Mouse (Mus musculus) heart, adult 9 months (tissue): Measurements from ENCODE around the gene Tmem234.

ENCODE experiments used
- DNase-seq, 2 experiments: peaks; one replicate each; pipeline ENCODE4 v3.0.0; 2022; ENCODE audit warnings: low spot score in 2 of 2

Tmem234 gene

DNA sequence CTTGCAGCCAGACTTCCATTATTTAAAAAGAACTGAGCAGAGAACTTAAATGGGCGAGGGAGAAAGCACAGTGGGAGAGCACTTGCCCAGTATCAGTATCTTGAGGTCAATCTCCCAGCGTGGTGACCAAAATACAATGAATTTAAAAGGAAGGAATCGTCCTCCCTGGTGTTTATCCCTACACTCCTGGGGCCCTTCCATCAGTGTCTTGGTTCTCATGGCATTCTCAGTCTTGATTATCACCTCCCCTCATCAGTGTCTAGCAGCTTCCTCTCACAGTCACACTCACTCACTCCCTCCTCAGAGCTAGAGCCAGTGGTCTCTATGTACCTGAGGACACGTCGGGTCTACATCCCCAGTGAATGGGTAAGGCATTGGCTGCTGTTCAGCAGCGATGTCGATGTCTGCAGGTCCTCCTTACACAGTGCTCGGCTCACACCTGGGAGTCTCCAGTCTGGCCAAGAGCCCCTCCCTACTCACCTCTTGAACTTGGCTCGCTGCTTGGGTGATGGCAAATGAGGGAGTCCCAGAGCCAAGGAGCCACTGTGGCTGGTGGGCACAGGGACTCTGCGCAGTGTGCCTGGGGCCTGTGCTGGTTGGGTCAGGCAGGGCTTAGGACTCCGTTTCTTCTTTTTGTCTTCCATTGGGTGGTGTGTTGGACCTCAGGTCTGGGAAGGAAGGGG, 21.8 kb downstream of the Tmem234 start:
- no peak for DNase-seq

DNA sequence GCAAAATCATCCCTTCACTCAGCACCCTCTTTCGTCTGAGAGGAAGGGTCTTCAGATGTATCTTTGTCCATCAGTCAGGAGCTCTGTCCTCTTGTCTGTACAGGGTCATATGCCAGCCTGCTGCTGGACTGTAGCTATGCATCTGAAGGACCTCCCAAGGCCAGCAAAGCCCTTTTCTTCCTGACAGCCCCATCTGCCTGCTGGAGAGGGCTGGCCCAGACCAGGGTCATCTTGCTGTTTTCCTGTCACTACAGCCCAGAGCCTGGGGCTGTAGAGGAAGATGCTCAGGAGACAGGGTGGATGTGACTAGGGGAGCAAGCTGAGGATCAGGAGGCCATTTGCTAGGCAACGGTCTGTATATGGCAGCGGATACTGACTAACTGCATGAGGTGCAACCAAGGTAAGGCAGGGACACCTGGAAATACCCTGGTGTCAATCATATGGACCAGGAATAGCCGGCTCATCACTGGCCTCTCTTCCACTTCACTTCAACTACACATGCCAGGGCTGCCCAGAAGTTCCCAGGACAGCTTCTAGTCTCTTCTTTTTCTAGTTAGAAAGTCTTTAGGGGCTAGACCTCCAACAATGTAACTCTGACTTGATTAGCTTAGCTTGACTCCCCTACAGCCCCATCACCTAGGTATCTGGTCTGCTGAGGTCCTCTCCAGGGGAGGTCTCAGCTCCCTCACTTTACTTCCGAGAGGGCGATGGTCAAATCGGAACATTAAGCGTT, 22.5 kb downstream of the Tmem234 start:
- no peak for DNase-seq

DNA sequence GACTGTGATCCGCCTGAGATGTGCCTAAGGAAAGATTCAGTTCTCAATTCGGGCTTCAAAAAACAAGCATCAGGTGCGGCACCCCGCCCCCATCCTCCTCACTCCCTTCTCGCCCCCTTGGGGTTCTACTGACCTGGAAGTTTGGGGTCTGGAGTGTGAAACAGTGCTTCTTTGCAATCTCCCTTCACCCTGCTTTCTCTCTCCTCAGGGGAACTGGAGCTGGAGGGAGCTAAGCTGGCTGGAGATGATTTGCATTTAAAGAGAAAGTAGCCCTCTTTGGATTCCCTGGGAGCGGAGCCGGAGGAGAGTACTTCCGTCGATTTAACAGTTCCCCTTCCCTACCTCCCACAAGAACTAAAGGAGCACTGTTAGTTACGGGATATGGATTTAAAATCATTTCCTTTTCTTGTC, 23.2 kb downstream of the Tmem234 start, which contains the start of gene Ccdc28b:
Ccdc28b (minus strand) TSS at position 267 of the 411 bp plus-strand sequence.
- peak; percentile 69 to 80 for DNase-seq

DNA sequence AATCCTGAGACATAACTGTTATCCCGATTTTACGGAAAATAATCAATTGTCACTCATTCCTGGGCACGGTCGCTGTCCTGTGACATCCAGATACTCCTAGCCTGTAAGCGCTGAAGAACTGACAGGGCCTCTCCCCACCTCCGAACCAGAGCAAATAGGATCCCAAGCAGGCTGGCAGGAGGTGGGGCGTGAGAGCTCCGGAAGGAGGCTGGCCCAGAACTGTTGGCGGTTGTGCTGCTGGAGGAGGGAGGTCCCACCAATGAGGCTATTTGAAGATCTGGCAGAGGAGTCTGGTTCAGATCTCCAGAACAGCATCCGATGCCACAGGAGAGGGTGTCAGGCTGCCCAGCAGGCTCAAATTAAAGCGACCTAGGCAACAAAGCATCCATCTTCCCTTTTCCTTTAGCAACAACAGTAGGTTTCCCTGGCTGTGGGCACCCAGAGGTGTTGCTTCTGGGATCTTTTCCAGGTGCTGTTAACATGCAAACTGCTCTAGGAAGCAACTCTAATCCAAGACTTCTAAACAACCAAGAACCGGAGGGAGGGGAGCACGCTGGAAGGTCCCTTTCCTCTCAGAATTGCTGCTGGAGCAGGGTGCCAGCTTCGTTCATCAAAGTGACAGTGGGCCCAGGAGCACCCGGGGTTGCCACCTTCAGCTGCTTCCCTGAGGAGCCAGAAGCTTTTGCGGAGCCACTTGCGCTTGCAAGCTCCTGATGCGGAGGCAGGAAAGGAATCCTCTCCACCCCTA, 24.0 kb downstream of the Tmem234 start:
- DNase-seq: peak; percentile 89 to 94

DNA sequence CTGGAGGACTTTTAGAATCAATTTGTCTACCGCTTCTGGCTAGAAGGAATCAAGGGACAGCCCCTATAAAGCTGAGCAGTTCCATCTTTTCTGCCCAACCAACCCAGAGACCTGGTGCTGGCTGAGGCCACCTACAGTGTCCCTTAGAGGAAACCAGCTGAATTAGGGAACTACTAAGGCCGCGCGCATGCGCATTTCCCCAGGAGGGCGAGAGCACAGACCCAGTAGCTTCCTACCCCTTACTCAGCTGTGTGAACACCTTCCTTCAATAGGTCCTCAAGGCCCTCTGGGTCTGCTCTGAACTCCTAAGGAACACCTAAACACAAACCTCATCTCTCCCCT, 24.5 kb downstream of the Tmem234 start:
- DNase-seq: peak in 1 of 2 experiments; percentile 65

DNA sequence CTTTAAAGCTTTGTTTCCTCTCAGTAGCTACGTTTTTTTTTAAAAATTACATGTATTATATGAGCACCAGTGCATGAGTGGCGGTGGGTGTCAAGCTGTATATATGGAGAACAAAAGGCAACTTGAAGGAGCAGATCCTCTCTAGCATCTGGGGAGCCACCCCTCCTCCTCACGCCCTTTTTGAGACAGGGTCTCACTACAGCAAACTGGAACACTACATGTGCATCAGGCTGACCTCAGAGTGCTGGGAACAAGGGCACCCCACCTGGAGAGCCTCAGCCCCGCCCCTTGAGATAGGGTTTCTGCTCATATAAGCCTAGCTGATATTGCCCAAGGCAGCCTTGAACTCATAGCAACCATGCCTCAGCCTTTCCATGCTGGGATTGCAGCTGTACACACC, 25.0 kb downstream of the Tmem234 start:
- DNase-seq: no peak

DNA sequence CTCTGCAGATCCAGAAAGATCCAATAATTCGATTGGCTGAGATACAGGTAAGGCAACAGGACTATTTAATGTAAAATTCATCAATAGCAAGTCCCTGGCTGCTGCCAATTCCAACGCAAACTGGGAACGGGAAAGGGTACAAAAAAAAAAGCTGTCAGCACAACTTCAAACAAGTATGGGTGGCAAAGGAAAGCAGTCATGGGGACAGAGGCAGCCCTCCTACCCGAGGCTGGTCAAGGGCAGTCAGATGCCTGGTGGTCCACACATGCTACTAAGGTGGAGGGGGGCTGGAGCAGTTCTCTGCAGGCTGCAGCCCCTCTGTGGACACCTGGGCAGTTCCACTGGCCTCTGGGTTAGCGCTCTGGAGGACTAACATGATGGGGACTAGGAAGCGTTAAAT, 25.6 kb downstream of the Tmem234 start:
- DNase-seq: no peak

DNA sequence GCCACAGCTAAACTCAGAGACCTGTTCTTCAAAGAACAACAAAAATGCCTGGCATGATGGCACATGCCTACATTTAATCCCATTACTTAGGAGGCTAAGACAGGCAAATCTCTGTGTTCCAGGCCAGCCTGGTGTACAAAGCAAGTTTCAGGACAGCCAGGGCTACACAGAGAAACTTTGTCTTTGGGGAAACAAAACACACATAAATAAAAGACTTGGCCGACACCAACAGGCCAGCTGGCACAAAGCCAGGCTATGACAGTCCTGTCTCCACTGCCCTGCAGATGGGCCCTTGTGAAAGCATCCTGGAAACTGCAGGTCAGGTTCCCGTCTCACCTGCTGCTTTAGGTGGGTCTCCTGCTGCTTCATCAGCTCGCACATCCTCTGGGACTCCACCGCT, 30.5 kb downstream of the Tmem234 start:
- no peak for DNase-seq

DNA sequence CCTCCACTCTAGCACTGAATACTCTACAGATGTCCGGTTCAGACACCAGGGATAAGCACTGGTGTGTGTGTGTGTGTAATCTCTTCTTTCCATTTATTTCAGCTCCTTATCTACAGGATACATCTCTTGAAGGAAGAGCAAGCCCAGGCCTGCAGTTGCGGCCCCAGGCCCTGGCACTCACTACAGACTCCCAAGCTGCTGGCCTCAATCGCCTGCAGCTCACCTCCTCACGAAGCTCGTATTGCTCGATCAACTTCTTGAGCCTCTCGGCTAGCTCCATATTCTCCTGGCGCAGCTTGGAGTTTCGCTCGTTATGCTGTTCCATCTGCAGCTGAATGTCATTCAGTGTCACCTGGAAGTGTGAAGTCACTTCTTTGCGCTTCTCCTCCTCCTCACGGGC, 31.4 kb downstream of the Tmem234 start:
- no peak for DNase-seq

DNA sequence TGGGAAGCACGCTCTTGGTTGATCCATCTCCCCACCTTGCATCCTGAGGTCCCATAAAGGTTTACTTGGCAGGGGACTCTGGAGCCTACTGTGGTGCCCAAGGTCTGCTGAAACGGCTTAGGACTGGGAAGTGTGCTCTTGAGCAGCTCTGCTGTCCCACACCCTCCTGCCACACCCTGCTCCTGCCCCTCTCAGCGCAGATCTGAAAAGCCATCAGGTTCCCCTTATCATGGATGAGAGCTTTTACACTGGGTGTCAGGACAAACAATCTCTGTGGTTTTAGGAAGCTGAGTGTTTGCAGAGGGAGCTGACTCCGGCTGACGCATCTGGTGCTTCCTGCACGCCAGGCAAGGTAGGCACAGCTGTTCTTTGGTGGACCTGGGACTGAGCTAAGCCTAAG, 33.4 kb downstream of the Tmem234 start:
- DNase-seq: no peak

DNA sequence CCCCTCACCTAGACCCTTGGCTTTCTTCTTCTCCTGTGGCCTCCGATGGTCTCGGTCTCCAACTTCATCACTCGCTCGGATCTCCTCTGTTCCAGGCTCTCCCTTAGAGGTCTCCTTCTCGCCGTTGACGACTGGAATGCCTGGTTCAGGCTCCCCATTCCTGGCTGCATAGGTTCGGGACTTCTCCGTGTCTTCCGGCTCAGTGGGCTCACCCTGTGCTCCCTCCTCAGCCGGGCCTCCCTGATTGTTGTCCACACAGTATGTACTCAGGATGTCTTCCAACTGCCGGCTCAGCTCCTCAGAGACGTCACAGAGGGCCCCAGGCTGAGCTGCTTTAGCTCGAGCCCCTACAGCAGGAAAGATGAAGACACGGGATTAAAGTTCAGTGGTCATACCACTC, 38.8 kb downstream of the Tmem234 start:
- DNase-seq: no peak

DNA sequence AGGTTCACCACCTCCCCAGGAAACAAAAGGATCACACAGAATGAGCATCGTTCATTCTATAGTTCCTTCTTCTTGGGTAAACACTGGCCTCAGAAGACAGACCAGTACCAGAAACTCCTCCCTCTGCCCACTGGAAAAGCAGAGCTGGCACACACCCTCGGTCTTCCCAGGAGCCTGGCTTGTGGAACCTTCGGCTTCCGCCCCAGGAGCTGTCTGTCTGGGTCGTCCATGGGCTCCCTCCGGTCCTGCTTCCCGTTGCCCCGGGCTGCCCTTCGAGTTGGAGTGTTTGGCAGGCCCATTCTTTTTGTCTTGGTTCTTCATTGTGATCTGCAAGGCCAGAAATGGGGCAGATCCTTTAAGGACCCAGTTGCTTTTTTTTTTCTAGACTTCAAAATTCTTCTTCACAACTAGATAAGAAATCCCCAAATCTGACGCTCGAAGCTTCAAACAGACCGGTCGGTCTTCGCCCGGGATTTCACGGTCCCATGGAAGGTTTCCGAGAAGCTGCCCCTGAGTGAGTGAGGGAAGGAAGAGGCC, 39.7 kb downstream of the Tmem234 start:
- peak in 1 of 2 experiments; percentile 37 for DNase-seq

DNA sequence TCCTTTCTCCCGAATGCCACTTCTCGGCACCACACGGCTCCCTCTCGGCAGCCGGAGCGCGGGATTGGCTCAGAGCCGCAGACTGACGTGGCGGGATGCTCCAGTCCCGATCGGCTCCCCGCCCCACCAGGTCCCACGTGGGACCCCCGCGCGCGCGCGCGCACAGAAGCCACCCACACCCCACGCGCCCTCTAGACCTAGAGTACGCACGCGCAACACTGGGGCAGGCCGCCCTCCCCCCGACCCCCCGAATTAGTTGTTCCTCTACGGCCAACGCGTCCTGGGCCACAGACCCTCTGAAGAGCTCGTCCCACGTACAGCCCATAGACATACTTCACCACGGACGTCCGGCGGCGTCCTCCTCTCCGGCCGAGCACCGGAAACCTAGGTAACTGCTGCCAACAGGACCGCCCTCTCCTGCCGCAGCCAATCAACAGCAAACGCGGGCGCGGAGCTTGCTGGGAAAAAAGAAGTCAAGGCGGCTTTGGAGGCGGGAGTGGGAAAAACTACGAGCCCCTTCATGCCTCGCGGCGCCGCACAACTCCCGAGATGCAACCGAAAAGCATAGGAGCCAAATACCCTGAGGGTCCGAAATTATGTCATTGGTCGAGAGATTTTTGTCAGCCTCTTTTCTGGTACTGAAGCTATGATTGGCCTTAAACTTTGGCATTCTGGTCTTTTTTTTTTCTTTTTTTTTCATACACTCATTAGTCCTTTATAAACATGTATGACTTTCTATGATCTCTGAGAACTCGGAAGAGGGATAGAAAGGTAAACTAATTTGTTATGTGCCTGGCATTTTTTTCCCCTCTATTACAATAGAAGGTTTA, 40.4 kb downstream of the Tmem234 start, which contains the start of gene Txlna:
Txlna (minus strand) TSS at position 428 of the 830 bp plus-strand sequence.
- peak; percentile 97 for DNase-seq

DNA sequence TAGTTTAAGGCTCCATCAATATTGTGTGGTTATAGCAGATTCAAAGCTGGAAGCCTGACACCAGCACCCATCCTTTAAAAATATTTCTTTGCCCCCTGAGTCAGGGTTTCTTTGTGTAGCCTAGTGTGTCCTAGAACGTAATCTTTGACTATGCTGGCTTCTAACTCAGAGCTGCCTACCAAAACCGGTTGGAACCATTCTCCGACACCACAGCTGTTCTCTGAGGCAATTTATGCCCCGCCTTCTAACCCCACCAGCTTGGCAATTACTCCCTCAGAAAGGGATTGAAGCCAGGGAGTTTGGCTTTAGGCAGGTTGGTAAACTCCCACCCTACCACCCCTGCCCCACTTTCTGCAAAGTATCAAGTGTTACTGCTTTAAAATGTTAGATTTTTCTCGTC, 41.3 kb downstream of the Tmem234 start:
- no peak for DNase-seq

DNA sequence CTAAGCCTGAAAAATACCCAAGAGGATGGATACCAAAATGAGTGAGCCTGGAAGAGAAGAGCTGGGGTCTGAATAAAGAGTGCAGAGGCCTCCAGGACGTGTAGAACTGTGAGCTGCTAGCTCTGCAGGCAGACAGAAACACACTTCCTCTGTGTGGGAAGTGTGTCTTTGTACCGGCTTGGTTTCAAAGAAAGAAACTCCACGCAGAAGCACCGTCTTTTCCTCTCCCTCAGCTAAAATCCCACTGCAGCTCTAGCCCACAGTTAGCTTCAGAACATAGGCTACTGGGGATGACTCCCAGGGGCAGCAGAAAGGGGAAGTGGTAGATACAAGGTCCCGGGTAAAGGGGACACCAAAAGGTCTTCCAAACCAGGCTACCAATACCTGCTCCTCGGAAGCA, 44.7 kb downstream of the Tmem234 start:
- DNase-seq: no peak

DNA sequence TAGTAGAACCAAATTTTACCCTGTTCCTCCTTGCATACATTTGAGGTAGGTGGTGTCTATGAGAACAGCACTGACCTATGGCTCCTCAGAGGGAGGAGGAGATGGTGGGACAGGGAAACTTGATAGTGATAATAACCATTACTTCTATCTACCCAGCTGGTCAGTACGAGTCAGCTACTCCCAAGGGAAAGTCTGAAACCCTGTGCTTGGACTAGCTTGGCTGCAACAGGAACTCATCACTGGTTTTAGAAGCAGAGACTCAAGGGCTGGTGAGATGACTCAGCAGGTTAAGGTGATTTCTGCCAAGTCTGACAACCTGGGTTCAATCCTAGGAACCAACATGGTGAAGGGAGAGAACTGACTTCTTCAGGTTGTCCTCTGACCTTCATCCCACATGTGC, 48.2 kb downstream of the Tmem234 start:
- no peak for DNase-seq

DNA sequence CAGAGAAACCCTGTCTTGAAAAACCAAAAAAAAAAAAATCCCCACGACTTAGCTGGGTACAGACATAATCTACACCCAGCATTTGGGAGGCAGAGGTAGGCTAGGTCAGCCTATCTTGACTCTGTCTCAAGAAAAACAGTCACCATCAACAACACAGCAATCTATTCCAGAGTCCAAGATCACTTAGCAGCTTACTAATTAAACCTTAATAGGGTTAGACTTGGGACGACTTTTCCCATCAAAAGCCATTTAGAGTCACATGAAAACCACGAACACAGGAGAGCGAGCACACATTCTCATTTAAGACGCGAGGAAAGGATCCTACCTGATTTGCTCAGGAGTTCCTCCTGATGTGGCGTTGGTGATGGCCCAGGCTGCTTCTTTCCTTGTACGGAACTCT, 49.9 kb downstream of the Tmem234 start:
- DNase-seq: no peak

DNA sequence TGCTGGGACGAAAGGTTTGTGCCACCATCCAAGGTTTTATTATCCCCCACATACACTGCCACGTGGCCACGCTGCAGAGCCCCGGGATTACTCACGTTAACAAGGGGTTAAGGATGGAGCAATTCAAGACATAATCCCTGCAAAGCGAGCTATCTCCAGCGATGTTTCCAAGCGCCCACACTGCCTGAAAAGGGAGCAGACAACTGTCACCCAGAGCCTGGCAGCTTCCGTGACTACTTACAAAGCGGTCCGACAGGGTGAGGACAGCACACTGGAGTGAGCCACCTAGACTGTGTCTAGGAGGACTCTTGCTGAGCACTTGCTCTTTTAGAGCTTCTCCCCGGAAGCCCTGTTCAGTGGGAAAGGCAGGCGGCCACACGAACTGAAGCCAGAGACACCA, 54.3 kb downstream of the Tmem234 start:
- no peak for DNase-seq

DNA sequence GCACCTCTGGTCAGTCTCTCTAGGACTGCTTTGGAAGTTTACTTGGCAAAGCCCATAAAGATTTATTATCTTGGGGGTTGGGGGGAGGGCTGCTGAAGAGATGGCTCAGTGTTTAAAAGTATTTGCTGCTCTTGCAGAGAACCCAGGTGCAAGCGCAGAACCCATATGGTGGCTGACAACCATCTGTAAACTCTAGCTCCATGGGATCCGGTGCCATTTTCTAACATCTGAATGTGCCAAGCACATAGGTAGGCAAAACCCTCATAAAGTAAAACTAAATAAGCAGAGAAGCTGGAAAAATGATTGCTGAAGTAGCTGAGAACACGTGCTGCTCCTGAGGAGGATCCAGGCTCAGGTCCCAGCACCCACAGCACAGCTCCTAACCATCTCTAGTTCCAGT, 61.1 kb downstream of the Tmem234 start:
- DNase-seq: no peak

DNA sequence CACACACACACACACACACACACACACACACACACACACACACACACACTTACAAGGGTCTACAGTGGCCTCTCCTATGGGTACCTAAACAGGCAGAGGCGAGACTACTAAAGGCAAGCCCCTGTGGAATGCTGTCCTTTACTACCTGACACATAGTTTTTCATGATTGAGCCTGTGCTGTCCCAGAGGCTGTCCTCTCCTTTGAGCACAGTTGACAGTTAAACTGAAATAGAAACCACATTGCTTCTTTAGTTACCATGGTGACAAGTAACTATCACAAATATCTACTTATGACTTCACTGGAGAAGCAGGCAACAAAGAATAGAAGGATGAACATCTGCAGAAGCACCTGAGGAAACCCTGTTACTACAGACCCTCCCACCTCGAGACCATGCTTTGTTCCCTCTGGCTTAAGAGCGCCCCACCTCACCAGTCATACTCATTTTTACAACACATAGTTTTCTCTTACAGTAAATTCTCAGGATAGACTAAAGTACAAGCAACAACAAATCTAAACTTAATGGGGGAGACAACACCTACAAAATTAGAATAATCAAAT, 61.9 kb downstream of the Tmem234 start:
- no peak for DNase-seq

DNA sequence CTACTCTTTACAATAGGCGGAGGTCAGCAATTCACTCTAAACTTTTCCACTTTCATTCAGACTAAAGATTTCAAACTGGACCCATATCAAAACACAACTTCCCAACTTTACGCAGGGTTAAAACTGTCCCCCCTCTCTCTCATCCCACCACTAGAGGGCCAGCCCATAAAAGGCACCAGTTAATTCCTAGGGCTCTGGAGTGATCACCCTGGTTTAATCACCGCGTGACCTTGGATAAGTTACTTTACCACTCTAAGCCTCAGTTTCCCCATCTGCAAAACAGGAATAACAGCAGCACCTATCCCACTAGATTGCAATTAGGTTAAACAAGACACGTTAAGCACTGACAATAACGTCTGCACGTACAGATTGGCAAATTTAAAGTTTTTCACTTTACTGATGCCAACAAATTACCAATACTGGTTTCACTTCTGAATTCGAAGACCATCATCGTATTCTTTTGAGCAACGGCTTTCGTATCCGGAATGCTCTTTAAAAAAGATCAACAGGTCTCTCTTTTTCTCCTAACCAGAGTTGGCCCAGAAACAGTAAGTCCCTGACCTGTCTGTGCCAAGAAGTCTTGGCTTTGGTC, 71.1 kb downstream of the Tmem234 start:
- DNase-seq: peak; percentile 56 to 60
